Mouse (Mus musculus) spleen, adult 2 months (tissue): ENCODE results near the gene Rtl10.

Experiments used
- CTCF ChIP-seq: fragments of 200-500 bp; IDR thresholded peaks from 2 replicates; pipeline ENCODE4 v1.5.1; 2011; ENCODE audit warnings: mild to moderate bottlenecking, inconsistent platforms; ENCODE audit not compliant: insufficient read depth, insufficient read length, insufficient replicate concordance; ENCODE audit errors: extremely low read depth
- POLR2A ChIP-seq: fragments of 200-500 bp; IDR thresholded peaks from 2 replicates; pipeline ENCODE4 v1.6.1; 2011; ENCODE audit warnings: low read depth, low read length, inconsistent platforms

DNA sequence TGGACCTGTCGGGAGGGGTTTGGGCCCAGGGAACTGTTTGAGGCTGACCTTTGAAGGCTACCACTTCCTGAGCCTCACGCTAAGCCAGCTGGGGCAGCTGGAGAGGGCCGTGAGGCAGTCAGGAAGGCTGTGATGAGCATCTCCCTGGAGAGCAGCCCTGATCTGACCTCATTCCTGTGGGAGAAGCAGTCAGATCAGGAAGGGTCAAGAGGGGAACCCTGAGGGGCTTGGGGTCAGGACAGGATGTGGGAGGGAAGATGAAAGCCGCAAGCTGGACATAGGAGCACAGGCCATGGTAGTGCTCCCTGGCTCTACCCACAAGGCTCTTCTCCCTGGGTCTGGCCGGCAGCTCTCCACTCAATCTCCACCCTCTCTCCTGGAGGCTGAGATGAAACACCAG is 44.9 kb upstream of the Rtl10 start:
- TF ChIP-seq POLR2A: no peak
- no peak for TF ChIP-seq CTCF
